Mouse (Mus musculus): Measurements from ENCODE around the gene Ccdc34. TPM values are rescaled to one million over a fixed set of nuclear protein-coding genes. Genes with fewer than 3 reads are reported as not detected.

Gene Ccdc34
- total and polyA plus RNA-seq, 3 experiments = 17.2 to 44.6 (median 22.4) TPM

GRCm38 (mm10) chr2:110186427-110186980 lies 168.9 kb downstream of the Ccdc34 start:
- dilution Hi-C loops (cut with MboI; ENCODE audit: extremely low pct_ligation_motif_present, extremely low pct_unique_long_range_greater_than_20kb, low sequenced_read_pairs) (no loop called here), in situ Hi-C loops (cut with MboI; ENCODE audit: low pct_ligation_motif_present, low pct_unique_long_range_greater_than_20kb, low sequenced_read_pairs) (no loop called here)

GRCm38 (mm10) chr2:110188696-110189397 lies 171.2 kb downstream of the Ccdc34 start:
- no peak for DNase-seq (ENCODE audit: extremely low read depth)
- TF ChIP-seq TCF12 (IDR thresholded peaks at IDR 0.05; ENCODE audit: low read depth, low read length) (no peak), CHD1 (IDR thresholded peaks at IDR 0.05; ENCODE audit: low read depth, low read length) (no peak), MXI1 (IDR thresholded peaks at IDR 0.05; ENCODE audit: low read depth, low read length) (no peak), UBTF (IDR thresholded peaks at IDR 0.05; ENCODE audit: low read depth, low read length) (no peak), ZKSCAN1 (IDR thresholded peaks at IDR 0.05; ENCODE audit: borderline replicate concordance, low read depth, low read length) (no peak), MEF2A (IDR thresholded peaks at IDR 0.05; ENCODE audit: borderline replicate concordance, low read depth, low read length) (no peak)
- Histone ChIP-seq H3K4me3 (replicated peaks in 1 of 3; ENCODE audit: low read depth in 2 of 3, low read length in 2 of 3, poor library complexity in 1 of 3) (no peak overlapping the region), H3K27me3 (replicated peaks) (no peaks in the 10 kb centered on the region), H3K79me2 (replicated peaks; ENCODE audit: control insufficient read depth, extremely low read depth, insufficient read depth, poor library complexity, severe bottlenecking) (no peaks in the 10 kb centered on the region), H3K9ac (ENCODE audit: insufficient read depth, low read depth) (no peak overlapping the region), H3K36me3 (replicated peaks in 1 of 2; ENCODE audit: control insufficient read depth in 1 of 2, insufficient read depth in 1 of 2, low read length in 1 of 2) (no peaks in the 10 kb centered on the region), H3K9me3 (replicated peaks; ENCODE audit: low read length) (no peaks in the 10 kb centered on the region), H3K27ac (ENCODE audit: insufficient read depth, low read depth) (no peak overlapping the region), H3K4me2 (ENCODE audit: insufficient read depth, low read depth, poor library complexity, severe bottlenecking) (no peak overlapping the region), H3K4me1 (ENCODE audit: control insufficient read depth in 1 of 2, insufficient read depth in 2 of 2) (no peaks in the 10 kb centered on the region)
- in situ Hi-C loops (cut with MboI; ENCODE audit: low pct_ligation_motif_present, low pct_unique_long_range_greater_than_20kb, low sequenced_read_pairs) (no loop called here), dilution Hi-C loops (cut with MboI; ENCODE audit: extremely low pct_ligation_motif_present, extremely low pct_unique_long_range_greater_than_20kb, low sequenced_read_pairs) (no loop called here)

More at GRCm38 (mm10) chr2:110186427-110186980, 168.9 kb downstream of the Ccdc34 start:
- Histone ChIP-seq H3K79me2 (replicated peaks; ENCODE audit: control insufficient read depth, extremely low read depth, insufficient read depth, poor library complexity, severe bottlenecking) (no peaks in the 10 kb centered on the region), H3K4me2 (ENCODE audit: insufficient read depth, low read depth, poor library complexity, severe bottlenecking) (no peak overlapping the region), H3K9ac (ENCODE audit: insufficient read depth, low read depth) (no peak overlapping the region), H3K27me3 (replicated peaks) (no peaks in the 10 kb centered on the region), H3K4me1 (ENCODE audit: control insufficient read depth in 1 of 2, insufficient read depth in 2 of 2) (no peaks in the 10 kb centered on the region), H3K36me3 (replicated peaks in 1 of 2; ENCODE audit: control insufficient read depth in 1 of 2, insufficient read depth in 1 of 2, low read length in 1 of 2) (no peaks in the 10 kb centered on the region), H3K4me3 (replicated peaks in 1 of 3; ENCODE audit: low read depth in 2 of 3, low read length in 2 of 3, poor library complexity in 1 of 3) (no peak overlapping the region), H3K27ac (ENCODE audit: insufficient read depth, low read depth) (no peak overlapping the region), H3K9me3 (replicated peaks; ENCODE audit: low read length) (no peaks in the 10 kb centered on the region)
- no peak for DNase-seq (ENCODE audit: extremely low read depth)
- TF ChIP-seq RAD21 (IDR thresholded peaks at IDR 0.05; ENCODE audit: low read depth, low read length) (no peak), POLR2AphosphoS2 (IDR thresholded peaks at IDR 0.05; ENCODE audit: low read depth, low read length) (no peak), TBP (conservative IDR thresholded peaks at IDR 0.05; ENCODE audit: low read depth, low read length) (no peak), JUN (IDR thresholded peaks at IDR 0.05; ENCODE audit: insufficient read depth, low read depth, low read length) (no peak), MAX (IDR thresholded peaks at IDR 0.05; ENCODE audit: low read length) (no peak), CHD1 (IDR thresholded peaks at IDR 0.05; ENCODE audit: low read depth, low read length) (no peak), EP300 (IDR thresholded peaks at IDR 0.05; ENCODE audit: low read length) (no peak), MYC (IDR thresholded peaks at IDR 0.05; ENCODE audit: low read depth, low read length) (no peak)
